13 mouse cellular contexts compared by ENCODE assay signal in the genomic region with DNA sequence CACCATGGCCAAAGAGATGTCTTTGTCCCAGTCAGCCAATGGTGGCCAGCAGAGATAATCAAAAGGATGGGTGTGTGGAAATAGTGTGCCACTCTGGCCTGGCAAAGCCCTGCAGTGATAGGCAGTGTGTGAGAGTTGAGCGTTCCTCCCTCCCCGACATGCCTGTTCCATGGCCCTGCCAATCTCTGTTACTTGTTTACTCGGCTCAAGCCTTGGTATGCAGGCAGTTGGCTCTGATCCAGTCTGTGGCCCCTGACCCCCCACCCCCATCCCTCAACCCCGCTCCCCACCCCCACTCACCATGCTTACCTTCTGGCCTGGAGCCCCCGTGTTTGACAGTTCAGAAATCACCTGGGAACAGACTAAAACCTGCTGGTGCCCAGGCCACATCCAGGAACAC.
A peak's percentile ranks its signal among the peaks of the same experiment; 100 is the strongest.
DNase-seq lines count a peak whose midpoint lies in the region; ATAC-seq lines count a peak whose summit lies in the region.
"Had no signal": no experiment of that assay in that cellular context is flagged by ENCODE, and none has a peak within 500 bp of the region (broad histone marks: within the 10 kb centered on the region; RNA-seq: fewer than 3 reads in every experiment).

No protein-coding gene starts in this region.

- H3K27me3 ChIP-seq in kidney, embryonic 14.5 days (ENCODE audit: control insufficient read depth, insufficient read depth, low read length): no peaks in the 10 kb centered on the region
- H3K27me3 ChIP-seq in forebrain, embryonic 13.5 days: no peaks in the 10 kb centered on the region
- H3K27me3 ChIP-seq: Patski had no signal

- no peak overlapping the region for H3K4me2 ChIP-seq in kidney, embryonic 14.5 days (replicated peaks; ENCODE audit: low read depth, low read length)
- no peak overlapping the region for H3K4me2 ChIP-seq in forebrain, embryonic 13.5 days
- H3K4me2 ChIP-seq: liver, embryonic 12.5 days had no signal

- H3K9ac ChIP-seq in kidney, embryonic 14.5 days (ENCODE audit: low read depth, low read length): no peak overlapping the region
- 0 out of 2 replicates have a peak overlapping the region, but pooled peaks have one; percentile 23 for H3K9ac ChIP-seq in forebrain, embryonic 13.5 days
- H3K9ac ChIP-seq: liver, embryonic 12.5 days had no signal

- DNase-seq in kidney, adult 11 months: peak; percentile 57
- DNase-seq in adipocyte (ENCODE audit: low spot score): peak; percentile 61
- DNase-seq in kidney, postnatal 25 days: peak; percentile 52 to 74
- no peak for DNase-seq in frontal cortex, postnatal 25 days (ENCODE audit: low spot score in 2 of 2)
- no peak for DNase-seq in layer of hippocampus, adult 9-11 months
- DNase-seq: cerebellum, adult 8-10 months; gastrocnemius, postnatal 14 days; thymus, postnatal 4 days had no signal

- WGBS in kidney, embryonic 14.5 days: 54% methylated on average over 5 of the region's 5 CpGs
- 61% methylated on average over 5 of the region's 5 CpGs for WGBS in forebrain, embryonic 13.5 days

- no peak for ATAC-seq in kidney, embryonic 14.5 days (ENCODE audit: low FRiP score, low TSS enrichment)
- no peak for ATAC-seq in forebrain, embryonic 13.5 days
- ATAC-seq: CD4-positive, CD25-positive, alpha-beta regulatory T cell, adult 4 months; liver, embryonic 12.5 days; Patski had no signal

- H3K36me3 ChIP-seq in kidney, embryonic 14.5 days (ENCODE audit: control insufficient read depth, insufficient read depth, low read length): no peaks in the 10 kb centered on the region
- H3K36me3 ChIP-seq in forebrain, embryonic 13.5 days (ENCODE audit: poor library complexity, severe bottlenecking): no peaks in the 10 kb centered on the region
- H3K36me3 ChIP-seq: liver, embryonic 12.5 days had no signal

- no peak overlapping the region for H3K27ac ChIP-seq in kidney, embryonic 14.5 days (ENCODE audit: low read depth, low read length)
- peak overlapping the region; percentile 99; the same call in 1 of the 2 replicates for H3K27ac ChIP-seq in forebrain, embryonic 13.5 days
- H3K27ac ChIP-seq: liver, embryonic 12.5 days had no signal

- no peak overlapping the region for H3K4me3 ChIP-seq in kidney, embryonic 14.5 days (ENCODE audit: low read length)
- H3K4me3 ChIP-seq in forebrain, embryonic 13.5 days: no peak overlapping the region
- H3K4me3 ChIP-seq: liver, embryonic 12.5 days had no signal

- H3K4me1 ChIP-seq in kidney, embryonic 14.5 days (ENCODE audit: control insufficient read depth, insufficient read depth, low read length): peaks cover 56% of the 10 kb centered on the region
- H3K4me1 ChIP-seq in forebrain, embryonic 13.5 days: peaks cover 98% of the 10 kb centered on the region

- H3K9me3 ChIP-seq in kidney, embryonic 14.5 days (ENCODE audit: control insufficient read depth, low read length): no peaks in the 10 kb centered on the region
- H3K9me3 ChIP-seq in forebrain, embryonic 13.5 days (replicated peaks): no peaks in the 10 kb centered on the region
- H3K9me3 ChIP-seq: liver, embryonic 12.5 days had no signal

Comparison
In these comparisons a context has a peak if more than half of its experiments do, and no peak if none do; other contexts are left out.
1. DNase-seq: peak in kidney, adult 11 months (single experiment), adipocyte (single experiment) and kidney, postnatal 25 days (2 of 2); none in frontal cortex, postnatal 25 days (0 of 2) and layer of hippocampus, adult 9-11 months (single experiment).